Mouse (Mus musculus) hindbrain, embryonic 16.5 days (tissue): ENCODE results near the gene Col28a1. TPM values are rescaled to one million over a fixed set of nuclear protein-coding genes. Genes with fewer than 3 reads are reported as not detected.

Source experiments
- ATAC-seq: fragments of 200-750 bp; cut with Nextera tagmentation; 2 replicates; pipeline ENCODE4 v1.8.0; 2017; ENCODE audit warnings: moderate TSS enrichment, moderate library complexity
- H3K27ac ChIP-seq: fragments of 300-500 bp; sonication (generic); 2 replicates; pipeline ENCODE4 v1.5.1; 2014; ENCODE audit warnings: low read depth, mild to moderate bottlenecking, control low read depth, low read length, moderate library complexity
- H3K27me3 ChIP-seq: fragments of 300-500 bp; sonication (generic); replicated peaks from 2 replicates; pipeline ENCODE4 v1.6.1; 2014; ENCODE audit warnings: low read length; ENCODE audit not compliant: control insufficient read depth, insufficient read depth
- H3K36me3 ChIP-seq: fragments of 300-500 bp; sonication (generic); 2 replicates; pipeline ENCODE4 v1.6.1; 2014; ENCODE audit warnings: mild to moderate bottlenecking, low read length, moderate library complexity, mixed read lengths; ENCODE audit not compliant: control insufficient read depth, insufficient read depth
- H3K4me1 ChIP-seq: fragments of 300-500 bp; sonication (generic); 2 replicates; pipeline ENCODE4 v1.6.1; 2014; ENCODE audit warnings: low read depth, low read length; ENCODE audit not compliant: control insufficient read depth, insufficient read depth
- H3K4me2 ChIP-seq: fragments of 300-500 bp; sonication (generic); 2 replicates; pipeline ENCODE4 v1.6.1; 2014; ENCODE audit warnings: mild to moderate bottlenecking, low read length, control low read depth, moderate library complexity
- H3K4me3 ChIP-seq: fragments of 300-500 bp; sonication (generic); 2 replicates; pipeline ENCODE4 v1.5.1; 2014; ENCODE audit warnings: mild to moderate bottlenecking, low read length, control low read depth, moderate library complexity
- H3K9ac ChIP-seq: fragments of 300-500 bp; sonication (generic); 2 replicates; pipeline ENCODE4 v1.6.1; 2014; ENCODE audit warnings: low read depth, mild to moderate bottlenecking, control low read depth, low read length, moderate library complexity
- H3K9me3 ChIP-seq: fragments of 300-500 bp; sonication (generic); 2 replicates; pipeline ENCODE4 v1.6.1; 2014; ENCODE audit warnings: mild to moderate bottlenecking, low read length, moderate library complexity; ENCODE audit not compliant: control insufficient read depth
- WGBS: fragments of 180-500 bp; shearing (Covaris S2); extraction: QIAGEN DNeasy Blood & Tissue Kit; methylation state at CpG from one replicate; pipeline ENCODE4 v1.1.7; 2014; 5-methylcytosine and 5-hydroxymethylcytosine counted together
- polyA plus RNA-seq: library from polyadenylated mRNA; unstranded; fragments of >200 nt; fragmentation: Nextera tagmentation; extraction: Ambion mirVana; gene quantifications from 2 replicates; pipeline ENCODE4 v1.2.1, GENCODE M21; 2015

Gene Col28a1
- polyA plus RNA-seq, result 1.5 and 1.7 TPM in 2 replicates

GRCm38 (mm10) chr6:8192517-8192916 is at the start of gene Col28a1:
Gene Col28a1 (minus strand): TSS chr6:8192617.
- no peaks in the 10 kb centered on the region for H3K27me3 ChIP-seq
- peaks cover 8% of the 10 kb centered on the region; the same call in 1 of the 2 replicates for H3K9me3 ChIP-seq
- no peak within 1 kb of the TSS for H3K4me2 ChIP-seq
- H3K4me1 ChIP-seq, result no peaks in the 10 kb centered on the region
- H3K36me3 ChIP-seq, result no peaks in the 10 kb centered on the region
- H3K27ac ChIP-seq, result no peak within 1 kb of the TSS
- no peak for ATAC-seq
- no peak within 1 kb of the TSS for H3K9ac ChIP-seq
- H3K4me3 ChIP-seq, result no peak within 1 kb of the TSS

DNA sequence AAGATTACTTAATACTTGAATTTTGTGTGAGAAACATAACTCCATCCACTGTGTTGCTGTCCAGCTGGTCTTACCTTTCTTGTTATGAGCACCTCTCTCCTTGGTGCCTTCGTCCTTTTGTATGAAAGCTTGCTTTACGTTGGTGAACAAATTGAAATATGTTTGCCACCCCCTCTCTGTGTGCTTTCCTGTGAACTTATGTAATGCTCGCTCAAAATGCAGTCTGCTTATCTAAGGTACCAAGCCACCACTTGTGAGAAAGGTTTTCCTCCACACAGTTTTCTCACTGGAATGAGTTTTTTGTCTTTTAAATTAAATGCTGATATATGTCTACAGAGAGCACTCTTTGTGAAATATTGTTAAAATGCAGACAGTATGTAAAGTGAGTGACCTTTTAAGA is 36.2 kb upstream of the Col28a1 start:
- H3K4me1 ChIP-seq, result no peaks in the 10 kb centered on the region
- no peak for ATAC-seq
- no peak overlapping the region for H3K4me3 ChIP-seq
- no peak overlapping the region for H3K4me2 ChIP-seq
- no peak overlapping the region for H3K9ac ChIP-seq
- H3K27me3 ChIP-seq, result no peaks in the 10 kb centered on the region
- H3K36me3 ChIP-seq, result peaks cover 9% of the 10 kb centered on the region
- H3K9me3 ChIP-seq, result no peaks in the 10 kb centered on the region
- WGBS, result 90% methylated on average over 3 of the region's 3 CpGs
- H3K27ac ChIP-seq, result no peak overlapping the region

- no peaks in the 10 kb centered on the region for H3K27me3 ChIP-seq
- no peak for ATAC-seq
- no peaks in the 10 kb centered on the region for H3K4me1 ChIP-seq
- peaks cover 10% of the 10 kb centered on the region for H3K36me3 ChIP-seq
- 89% methylated on average over 3 of the region's 3 CpGs for whole genome bisulfite sequencing
- H3K9ac ChIP-seq, result no peak overlapping the region
- H3K9me3 ChIP-seq, result no peaks in the 10 kb centered on the region
- no peak overlapping the region for H3K27ac ChIP-seq
- no peak overlapping the region for H3K4me2 ChIP-seq
- H3K4me3 ChIP-seq, result no peak overlapping the region
Observed at GRCm38 (mm10) chr6:8227035-8227434, 34.6 kb upstream of the Col28a1 start.

GRCm38 (mm10) chr6:8210661-8211060 is 18.2 kb upstream of the Col28a1 start:
- no peak for ATAC-seq
- Histone ChIP-seq H3K9ac (no peak overlapping the region), H3K4me2 (peak overlapping the region; percentile 66), H3K4me1 (peaks cover 9% of the 10 kb centered on the region), H3K27me3 (no peaks in the 10 kb centered on the region), H3K4me3 (no peak overlapping the region), H3K27ac (no peak overlapping the region), H3K9me3 (no peaks in the 10 kb centered on the region), H3K36me3 (peaks cover 9% of the 10 kb centered on the region)
- 84% methylated on average over 3 of the region's 3 CpGs for WGBS

DNA sequence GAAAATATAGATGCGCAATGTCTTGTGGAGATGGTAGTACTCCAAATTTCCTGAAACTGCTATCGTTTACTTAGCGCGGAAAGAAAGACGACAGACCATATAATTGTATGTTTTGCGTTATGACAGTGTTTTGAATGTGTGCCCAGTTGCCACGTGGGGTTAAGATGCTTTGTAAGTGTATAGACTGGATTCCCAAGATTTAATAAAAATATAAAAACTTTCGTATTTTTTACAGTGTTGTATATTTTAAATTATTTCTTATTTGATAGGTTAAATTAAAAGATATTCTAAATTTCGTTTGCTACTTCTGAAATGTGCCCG is 17.4 kb upstream of the Col28a1 start:
- H3K36me3 ChIP-seq, result peaks cover 2% of the 10 kb centered on the region; the same call in 1 of the 2 replicates
- no peak for ATAC-seq
- peaks cover 9% of the 10 kb centered on the region for H3K4me1 ChIP-seq
- H3K27me3 ChIP-seq, result no peaks in the 10 kb centered on the region
- peak overlapping the region; percentile 66 for H3K4me2 ChIP-seq
- H3K9me3 ChIP-seq, result no peaks in the 10 kb centered on the region
- peak overlapping the region; percentile 85 for H3K4me3 ChIP-seq
- H3K27ac ChIP-seq, result peak overlapping the region; percentile 93
- H3K9ac ChIP-seq, result peak overlapping the region; percentile 94
- WGBS, result 10% methylated on average over 10 of the region's 10 CpGs

GRCm38 (mm10) chr6:8209047-8209865 is 16.8 kb upstream of the Col28a1 start, which contains the start of gene Mios:
Gene Mios (plus strand): TSS chr6:8209222.
- Histone ChIP-seq H3K4me1 (peaks cover 9% of the 10 kb centered on the region), H3K4me3 (peak within 1 kb of the TSS; percentile 85), H3K27me3 (no peaks in the 10 kb centered on the region), H3K36me3 (no peaks in the 10 kb centered on the region), H3K4me2 (peak within 1 kb of the TSS; percentile 66), H3K9me3 (no peaks in the 10 kb centered on the region), H3K27ac (peak within 1 kb of the TSS; percentile 93), H3K9ac (peak within 1 kb of the TSS; percentile 94)
- ATAC-seq, result peak; percentile 98
- under 1% methylated on average over 79 of the region's 90 CpGs for WGBS

- 82% methylated on average over 3 of the region's 3 CpGs for WGBS
- no peak for ATAC-seq
Observed at GRCm38 (mm10) chr6:8189917-8190316, 2.5 kb downstream of the Col28a1 start.

DNA sequence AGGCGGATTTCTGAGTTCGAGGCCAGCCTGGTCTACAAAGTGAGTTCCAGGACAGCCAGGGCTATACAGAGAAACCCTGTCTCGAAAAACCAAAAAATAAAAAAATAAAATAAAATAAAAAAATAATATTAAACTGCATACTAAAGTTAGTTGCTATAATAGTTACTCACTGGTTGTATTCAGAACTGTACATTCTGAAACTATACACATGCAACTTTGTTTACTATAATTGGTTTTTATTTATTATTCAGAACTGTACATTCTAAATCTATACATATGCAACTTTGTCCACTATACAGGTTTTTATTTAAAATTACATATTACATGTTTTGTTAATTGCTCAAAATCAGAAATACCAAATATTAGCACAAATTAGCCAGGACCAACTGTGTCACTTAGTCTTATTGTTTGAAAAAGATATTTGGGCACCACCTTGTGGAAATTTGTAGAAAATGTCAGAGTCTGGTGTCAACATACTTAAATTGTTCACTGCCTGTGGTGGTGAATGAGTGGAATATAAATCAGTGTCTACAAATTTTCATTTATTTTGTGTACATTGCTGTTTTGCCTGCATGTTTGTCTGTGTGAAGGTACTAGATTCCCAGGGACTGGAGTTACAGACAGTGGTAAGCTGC is 3.7 kb downstream of the Col28a1 start:
- 94% methylated on average over 2 of the region's 3 CpGs for WGBS
- no peaks in the 10 kb centered on the region for H3K9me3 ChIP-seq
- no peak overlapping the region for H3K27ac ChIP-seq
- no peak overlapping the region for H3K9ac ChIP-seq
- no peak overlapping the region for H3K4me2 ChIP-seq
- no peaks in the 10 kb centered on the region for H3K27me3 ChIP-seq
- no peaks in the 10 kb centered on the region for H3K36me3 ChIP-seq
- ATAC-seq, result peak; percentile 90
- no peak overlapping the region for H3K4me3 ChIP-seq
- H3K4me1 ChIP-seq, result no peaks in the 10 kb centered on the region

More at GRCm38 (mm10) chr6:8189917-8190316, 2.5 kb downstream of the Col28a1 start:
- Histone ChIP-seq H3K4me2 (no peak overlapping the region), H3K9me3 (no peaks in the 10 kb centered on the region), H3K36me3 (no peaks in the 10 kb centered on the region), H3K4me1 (no peaks in the 10 kb centered on the region), H3K27me3 (no peaks in the 10 kb centered on the region), H3K4me3 (no peak overlapping the region), H3K27ac (no peak overlapping the region), H3K9ac (no peak overlapping the region)

GRCm38 (mm10) chr6:8178397-8178941 is 13.9 kb downstream of the Col28a1 start:
- H3K36me3 ChIP-seq, result no peaks in the 10 kb centered on the region
- no peaks in the 10 kb centered on the region for H3K9me3 ChIP-seq
- H3K27me3 ChIP-seq, result no peaks in the 10 kb centered on the region
- WGBS, result 8% methylated on average over 10 of the region's 10 CpGs
- H3K9ac ChIP-seq, result 0 out of 2 replicates have a peak overlapping the region, but pooled peaks have one; percentile 20
- peaks cover 7% of the 10 kb centered on the region for H3K4me1 ChIP-seq
- peak overlapping the region; percentile 9; the same call in 1 of the 2 replicates for H3K4me3 ChIP-seq
- H3K27ac ChIP-seq, result peak overlapping the region; percentile 14; the same call in 1 of the 2 replicates
- H3K4me2 ChIP-seq, result peak overlapping the region; percentile 49
- ATAC-seq, result peak; percentile 63
